Mouse (Mus musculus): ENCODE measurements around the gene Etnk2. TPM values are rescaled to one million over a fixed set of nuclear protein-coding genes. Genes with fewer than 3 reads are reported as not detected.
"Not testable (repeated sequence)": the region's sequence is repeated elsewhere in the genome, so short reads cannot be mapped to it uniquely, and the experiment has no call there.

Gene Etnk2
- polyA plus RNA-seq, 1 experiment, result 3.3 TPM

DNA sequence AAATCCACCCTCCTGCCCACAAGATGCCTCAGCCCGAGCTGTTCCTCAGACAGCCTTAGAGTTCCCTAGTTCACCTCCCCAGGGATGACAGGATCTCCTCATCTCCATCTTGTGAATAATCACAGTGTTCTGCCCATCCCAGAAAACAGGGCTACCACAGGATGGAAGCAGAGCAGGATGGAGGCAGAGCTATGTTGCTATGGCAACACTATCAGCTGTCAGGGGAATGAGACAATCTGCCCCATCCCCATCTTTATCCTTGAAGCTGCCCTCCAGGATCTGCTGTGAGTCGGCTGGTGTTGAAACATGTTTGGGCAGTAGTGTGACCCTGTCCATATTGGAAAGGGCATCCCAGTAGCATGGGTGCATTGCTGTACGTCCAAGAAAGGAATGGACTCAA lies 32.2 kb upstream of the Etnk2 start:
- Histone ChIP-seq H3K27me3 (ENCODE audit: control insufficient read depth, insufficient read depth, low read length, poor library complexity, severe bottlenecking) (no peaks in the 10 kb centered on the region), H3K27ac (ENCODE audit: insufficient read depth, low read length) (no peak overlapping the region), H3K36me3 (ENCODE audit: control insufficient read depth, insufficient read depth, low read length, poor library complexity, severe bottlenecking) (no peaks in the 10 kb centered on the region), H3K4me1 (ENCODE audit: control insufficient read depth, insufficient read depth, low read length) (no peaks in the 10 kb centered on the region), H3K4me3 (ENCODE audit: low read depth, low read length) (no peak overlapping the region), H3K9ac (ENCODE audit: low read depth, poor library complexity, severe bottlenecking) (no peak overlapping the region), H3K9me3 (replicated peaks; ENCODE audit: control insufficient read depth, insufficient read depth, low read length, poor library complexity, severe bottlenecking) (no peaks in the 10 kb centered on the region)
- TF ChIP-seq POLR2A (IDR thresholded peaks at IDR 0.05; ENCODE audit: insufficient read depth, low read length), result no peak
- no peak for TF ChIP-seq CTCF (IDR thresholded peaks at IDR 0.05; ENCODE audit: low read depth, low read length)
- no peak for TF ChIP-seq EP300 (IDR thresholded peaks at IDR 0.05; ENCODE audit: insufficient read depth, low read depth, low read length)

DNA sequence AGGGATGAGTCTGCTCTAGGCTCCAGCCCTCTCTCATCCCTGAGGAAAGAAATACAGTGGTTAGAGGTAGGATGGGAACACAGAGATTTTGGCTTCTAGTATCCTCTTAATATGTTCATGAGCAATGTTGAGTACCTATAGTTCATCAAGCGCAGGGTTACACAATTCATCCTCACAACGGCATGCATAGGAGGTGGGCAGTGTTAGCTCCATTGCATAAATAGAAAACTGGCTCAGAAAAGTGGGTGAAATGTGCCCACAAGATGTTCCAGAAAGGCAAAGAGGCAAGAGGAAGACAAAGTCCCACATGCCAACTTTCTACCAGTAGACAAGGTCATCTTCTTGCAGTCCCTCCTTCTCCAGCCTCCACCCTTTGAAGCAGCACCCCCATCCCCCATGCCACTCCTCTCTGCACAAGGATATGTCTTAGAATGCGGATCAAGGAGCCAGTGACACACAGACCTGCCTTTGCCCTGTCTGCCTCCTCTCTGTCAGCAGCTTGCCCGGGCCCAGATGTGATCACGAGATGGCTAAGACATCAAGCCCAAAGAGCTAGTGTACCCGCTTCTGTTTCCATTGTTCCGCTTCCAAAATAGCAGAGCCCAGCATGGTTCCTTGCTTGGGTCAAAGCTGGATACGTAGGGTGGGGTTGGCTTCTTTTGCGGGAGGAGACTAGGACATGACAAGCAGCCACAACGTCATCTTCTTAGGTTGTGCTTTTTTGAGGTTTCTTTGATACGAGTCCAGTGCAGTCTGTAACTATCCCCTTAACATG lies 30.5 kb upstream of the Etnk2 start:
- H3K27me3 ChIP-seq (ENCODE audit: control insufficient read depth, insufficient read depth, low read length, poor library complexity, severe bottlenecking), result no peaks in the 10 kb centered on the region
- H3K36me3 ChIP-seq (ENCODE audit: control insufficient read depth, insufficient read depth, low read length, poor library complexity, severe bottlenecking), result no peaks in the 10 kb centered on the region
- TF ChIP-seq CTCF (IDR thresholded peaks at IDR 0.05; ENCODE audit: low read depth, low read length), result no peak
- TF ChIP-seq EP300 (IDR thresholded peaks at IDR 0.05; ENCODE audit: insufficient read depth, low read depth, low read length), result no peak
- TF ChIP-seq POLR2A (IDR thresholded peaks at IDR 0.05; ENCODE audit: insufficient read depth, low read length), result no peak
- no peaks in the 10 kb centered on the region for H3K9me3 ChIP-seq (replicated peaks; ENCODE audit: control insufficient read depth, insufficient read depth, low read length, poor library complexity, severe bottlenecking)
- no peaks in the 10 kb centered on the region for H3K4me1 ChIP-seq (ENCODE audit: control insufficient read depth, insufficient read depth, low read length)
- H3K9ac ChIP-seq (ENCODE audit: low read depth, poor library complexity, severe bottlenecking), result no peak overlapping the region
- H3K27ac ChIP-seq (ENCODE audit: insufficient read depth, low read length), result no peak overlapping the region
- H3K4me3 ChIP-seq (ENCODE audit: low read depth, low read length), result no peak overlapping the region

DNA sequence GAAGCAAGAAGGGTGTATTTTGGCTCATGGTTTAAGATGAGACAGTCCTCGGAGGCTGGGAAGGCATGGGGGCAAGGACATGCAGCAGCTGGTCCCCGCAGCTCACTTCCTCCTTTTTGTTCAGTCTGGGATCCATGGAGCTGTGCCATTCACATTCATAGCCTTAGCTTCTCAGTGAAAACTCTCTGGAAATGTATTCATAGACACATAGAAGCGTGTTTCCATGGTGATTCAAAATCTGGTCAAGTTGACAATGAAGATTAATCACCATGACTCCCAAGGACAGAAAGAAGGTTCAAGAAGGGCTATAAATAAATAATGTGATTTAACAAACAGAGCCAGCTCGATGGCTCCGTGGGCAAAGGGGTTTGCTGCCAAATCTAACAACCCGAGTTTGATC lies 29.4 kb upstream of the Etnk2 start:
- no peak overlapping the region for H3K27ac ChIP-seq (ENCODE audit: insufficient read depth, low read length)
- H3K36me3 ChIP-seq (ENCODE audit: control insufficient read depth, insufficient read depth, low read length, poor library complexity, severe bottlenecking), result no peaks in the 10 kb centered on the region
- no peaks in the 10 kb centered on the region for H3K4me1 ChIP-seq (ENCODE audit: control insufficient read depth, insufficient read depth, low read length)
- no peak overlapping the region for H3K4me3 ChIP-seq (ENCODE audit: low read depth, low read length)
- TF ChIP-seq CTCF (IDR thresholded peaks at IDR 0.05; ENCODE audit: low read depth, low read length) (no peak), EP300 (IDR thresholded peaks at IDR 0.05; ENCODE audit: insufficient read depth, low read depth, low read length) (no peak), POLR2A (IDR thresholded peaks at IDR 0.05; ENCODE audit: insufficient read depth, low read length) (no peak)
- H3K27me3 ChIP-seq (ENCODE audit: control insufficient read depth, insufficient read depth, low read length, poor library complexity, severe bottlenecking), result no peaks in the 10 kb centered on the region
- no peaks in the 10 kb centered on the region for H3K9me3 ChIP-seq (replicated peaks; ENCODE audit: control insufficient read depth, insufficient read depth, low read length, poor library complexity, severe bottlenecking)
- H3K9ac ChIP-seq (ENCODE audit: low read depth, poor library complexity, severe bottlenecking), result no peak overlapping the region

DNA sequence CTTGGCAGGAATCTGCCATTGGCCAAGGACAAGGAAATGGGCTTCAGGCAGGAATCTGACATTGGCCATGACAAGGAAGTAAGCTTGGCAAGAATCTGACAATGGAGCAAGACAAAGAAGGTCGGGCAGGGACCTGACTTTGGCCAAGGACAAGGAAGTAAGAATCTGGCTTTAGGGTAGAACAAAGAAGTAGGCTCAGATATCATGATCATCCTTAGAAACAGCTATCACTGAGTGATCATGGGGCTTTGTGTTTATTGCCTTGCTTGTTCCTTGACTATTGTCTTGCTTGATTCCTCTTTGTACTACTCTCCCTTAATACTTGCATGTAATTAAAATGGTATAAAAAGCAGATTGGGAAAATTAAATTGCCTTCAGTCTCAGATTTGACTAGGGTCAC lies 23.0 kb upstream of the Etnk2 start:
- peak; percentile 78; the same call in 1 of the 2 replicates for TF ChIP-seq EP300 (IDR thresholded peaks at IDR 0.05; ENCODE audit: insufficient read depth, low read depth, low read length)

DNA sequence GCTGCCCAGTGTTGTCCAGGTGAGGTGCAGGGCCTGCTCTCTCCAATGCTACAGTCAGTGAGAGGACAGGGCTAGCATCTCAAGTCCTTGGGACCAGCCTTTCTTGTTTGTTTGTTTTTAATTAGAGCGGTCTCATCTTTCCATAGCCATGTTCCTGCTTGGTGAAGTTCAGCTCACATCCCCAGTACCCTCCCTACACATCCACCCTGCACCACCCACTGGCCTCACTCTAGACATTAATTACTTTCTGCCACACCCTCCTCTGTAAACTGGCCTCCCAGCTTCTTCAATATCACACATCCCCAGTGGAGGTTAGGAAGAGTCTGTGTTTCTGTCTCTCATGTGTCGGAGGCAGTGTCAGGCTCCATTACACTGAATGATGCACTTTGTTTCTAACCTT lies 19.0 kb upstream of the Etnk2 start:
- Histone ChIP-seq H3K9ac (ENCODE audit: low read depth, poor library complexity, severe bottlenecking) (no peak overlapping the region), H3K27me3 (ENCODE audit: control insufficient read depth, insufficient read depth, low read length, poor library complexity, severe bottlenecking) (no peaks in the 10 kb centered on the region), H3K9me3 (replicated peaks; ENCODE audit: control insufficient read depth, insufficient read depth, low read length, poor library complexity, severe bottlenecking) (no peaks in the 10 kb centered on the region), H3K4me1 (ENCODE audit: control insufficient read depth, insufficient read depth, low read length) (peaks cover 3% of the 10 kb centered on the region), H3K36me3 (ENCODE audit: control insufficient read depth, insufficient read depth, low read length, poor library complexity, severe bottlenecking) (no peaks in the 10 kb centered on the region), H3K4me3 (ENCODE audit: low read depth, low read length) (no peak overlapping the region), H3K27ac (ENCODE audit: insufficient read depth, low read length) (no peak overlapping the region)
- no peak for TF ChIP-seq POLR2A (IDR thresholded peaks at IDR 0.05; ENCODE audit: insufficient read depth, low read length)
- TF ChIP-seq EP300 (IDR thresholded peaks at IDR 0.05; ENCODE audit: insufficient read depth, low read depth, low read length), result no peak
- no peak for TF ChIP-seq CTCF (IDR thresholded peaks at IDR 0.05; ENCODE audit: low read depth, low read length)

More for the DNA sequence above, 23.0 kb upstream of the Etnk2 start:
- H3K36me3 ChIP-seq (ENCODE audit: control insufficient read depth, insufficient read depth, low read length, poor library complexity, severe bottlenecking); H3K9me3 ChIP-seq (replicated peaks; ENCODE audit: control insufficient read depth, insufficient read depth, low read length, poor library complexity, severe bottlenecking); H3K27me3 ChIP-seq (ENCODE audit: control insufficient read depth, insufficient read depth, low read length, poor library complexity, severe bottlenecking); H3K9ac ChIP-seq (ENCODE audit: low read depth, poor library complexity, severe bottlenecking); H3K4me1 ChIP-seq (ENCODE audit: control insufficient read depth, insufficient read depth, low read length); H3K4me3 ChIP-seq (ENCODE audit: low read depth, low read length): not testable (repeated sequence)
- H3K27ac ChIP-seq (ENCODE audit: insufficient read depth, low read length), result 0 out of 2 replicates have a peak overlapping the region, but pooled peaks have one; percentile 76

DNA sequence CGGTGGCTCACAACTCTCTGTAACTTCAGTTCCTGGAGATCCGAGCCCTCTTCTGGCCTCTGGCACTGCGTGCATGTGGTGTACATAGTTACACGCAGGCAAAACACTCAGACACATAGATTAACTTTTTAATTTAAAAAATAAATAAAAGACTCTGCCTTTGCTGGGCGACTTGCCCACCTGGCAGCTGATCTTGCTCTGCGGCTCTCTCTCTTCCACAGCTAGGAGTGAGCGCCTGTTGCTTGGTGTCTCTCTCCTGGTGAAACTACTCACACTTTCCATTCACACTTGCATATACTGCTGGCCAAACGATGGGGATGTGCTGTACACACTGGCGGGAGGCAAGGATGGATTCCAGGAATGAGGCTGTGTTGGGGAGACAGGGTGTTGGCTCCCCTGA lies 16.8 kb upstream of the Etnk2 start:
- Histone ChIP-seq H3K27ac (ENCODE audit: insufficient read depth, low read length) (no peak overlapping the region), H3K9me3 (replicated peaks; ENCODE audit: control insufficient read depth, insufficient read depth, low read length, poor library complexity, severe bottlenecking) (no peaks in the 10 kb centered on the region), H3K9ac (ENCODE audit: low read depth, poor library complexity, severe bottlenecking) (no peak overlapping the region), H3K27me3 (ENCODE audit: control insufficient read depth, insufficient read depth, low read length, poor library complexity, severe bottlenecking) (no peaks in the 10 kb centered on the region), H3K4me1 (ENCODE audit: control insufficient read depth, insufficient read depth, low read length) (no peaks in the 10 kb centered on the region), H3K36me3 (ENCODE audit: control insufficient read depth, insufficient read depth, low read length, poor library complexity, severe bottlenecking) (no peaks in the 10 kb centered on the region), H3K4me3 (ENCODE audit: low read depth, low read length) (no peak overlapping the region)
- no peak for TF ChIP-seq EP300 (IDR thresholded peaks at IDR 0.05; ENCODE audit: insufficient read depth, low read depth, low read length)
- no peak for TF ChIP-seq CTCF (IDR thresholded peaks at IDR 0.05; ENCODE audit: low read depth, low read length)
- no peak for TF ChIP-seq POLR2A (IDR thresholded peaks at IDR 0.05; ENCODE audit: insufficient read depth, low read length)
